Mouse (Mus musculus): ENCODE measurements around the gene Schip1.
"Not testable (repeated sequence)": the region's sequence is repeated elsewhere in the genome, so short reads cannot be mapped to it uniquely, and the experiment has no call there.

Schip1 gene

GRCm38 (mm10) chr3:68064731-68065130 is at the start of gene Schip1:
Schip1 (plus strand) TSS chr3:68064802.
- DNase-seq = no peak

- peak; percentile 7 to 24 for DNase-seq
These were observed 48.8 kb upstream of the Schip1 start for GRCm38 (mm10) chr3:68015786-68016185.

GRCm38 (mm10) chr3:68019401-68019800 is 45.2 kb upstream of the Schip1 start:
- DNase-seq = no peak

GRCm38 (mm10) chr3:68036097-68036496 is 28.5 kb upstream of the Schip1 start:
- DNase-seq = no peak

- no peak for DNase-seq
These were observed 21.7 kb upstream of the Schip1 start for GRCm38 (mm10) chr3:68042951-68043350.

GRCm38 (mm10) chr3:68045475-68046416 is 18.9 kb upstream of the Schip1 start:
- DNase-seq = peak; percentile 66 to 71

- DNase-seq = peak; percentile 56 to 61
These were observed 11.1 kb upstream of the Schip1 start for GRCm38 (mm10) chr3:68053538-68053937.

GRCm38 (mm10) chr3:68055071-68055470 is 9.5 kb upstream of the Schip1 start:
- DNase-seq = no peak

- DNase-seq = peak; percentile 84 to 91
These were observed 8.0 kb upstream of the Schip1 start for GRCm38 (mm10) chr3:68056373-68057275.

- peak; percentile 73 to 75 for DNase-seq
These were observed 5.3 kb upstream of the Schip1 start for GRCm38 (mm10) chr3:68059162-68059800.

- peak; percentile 66 to 79 for DNase-seq
These were observed 7.1 kb downstream of the Schip1 start for GRCm38 (mm10) chr3:68071395-68072386.

GRCm38 (mm10) chr3:68077406-68077805 is 12.8 kb downstream of the Schip1 start:
- DNase-seq = no peak

- no peak for DNase-seq
These were observed 20.4 kb downstream of the Schip1 start for GRCm38 (mm10) chr3:68085024-68085423.

GRCm38 (mm10) chr3:68092108-68092507 is 27.5 kb downstream of the Schip1 start:
- no peak for DNase-seq

GRCm38 (mm10) chr3:68096724-68097431 is 32.3 kb downstream of the Schip1 start:
- no peak for DNase-seq

- DNase-seq = not testable (repeated sequence)
These were observed 35.0 kb downstream of the Schip1 start for GRCm38 (mm10) chr3:68099561-68099960.

GRCm38 (mm10) chr3:68101343-68101742 is 36.7 kb downstream of the Schip1 start:
- peak; percentile 1 to 22 for DNase-seq

- DNase-seq = no peak
These were observed 40.6 kb downstream of the Schip1 start for GRCm38 (mm10) chr3:68105081-68105685.

- peak; percentile 20 to 34 for DNase-seq
These were observed 56.7 kb downstream of the Schip1 start for GRCm38 (mm10) chr3:68121338-68121737.

- no peak for DNase-seq
These were observed 61.8 kb downstream of the Schip1 start for GRCm38 (mm10) chr3:68126284-68126856.

Data from cerebellum, postnatal 14 days (tissue).